Mouse (Mus musculus) spleen, adult 12 weeks (tissue): Measurements from ENCODE around the gene Srpr.

Source experiments
- DNase-seq: peaks from one replicate; pipeline ENCODE4 v3.0.0; 2022; ENCODE audit warnings: low spot score

Gene Srpr

GRCm38 (mm10) chr9:35199772-35200471, at the start of gene Srpr, which contains the start of gene Tirap:
Gene Srpr (plus strand): TSS chr9:35200175.
Gene Tirap (minus strand): TSS chr9:35200291.
- peak; percentile 85 for DNase-seq

GRCm38 (mm10) chr9:35152923-35153322, 47.1 kb upstream of the Srpr start:
- DNase-seq = no peak

- no peak for DNase-seq
Measured at GRCm38 (mm10) chr9:35156002-35156710, 43.8 kb upstream of the Srpr start.

- no peak for DNase-seq
Measured at GRCm38 (mm10) chr9:35156862-35157261, 43.1 kb upstream of the Srpr start.

GRCm38 (mm10) chr9:35158477-35158876, 41.5 kb upstream of the Srpr start:
- no peak for DNase-seq

GRCm38 (mm10) chr9:35160662-35161061, 39.3 kb upstream of the Srpr start:
- no peak for DNase-seq

GRCm38 (mm10) chr9:35161721-35162120, 38.3 kb upstream of the Srpr start:
- DNase-seq = no peak

- DNase-seq = no peak
Measured at GRCm38 (mm10) chr9:35163011-35163690, 36.8 kb upstream of the Srpr start.

GRCm38 (mm10) chr9:35164142-35164874, 35.7 kb upstream of the Srpr start:
- DNase-seq = no peak

- DNase-seq = no peak
Measured at GRCm38 (mm10) chr9:35166144-35166797, 33.7 kb upstream of the Srpr start.

GRCm38 (mm10) chr9:35166798-35167635, 33.0 kb upstream of the Srpr start:
- no peak for DNase-seq

GRCm38 (mm10) chr9:35170071-35170470, 29.9 kb upstream of the Srpr start:
- DNase-seq = no peak

GRCm38 (mm10) chr9:35173331-35173730, 26.6 kb upstream of the Srpr start:
- no peak for DNase-seq

- DNase-seq = peak; percentile 77
Measured at GRCm38 (mm10) chr9:35175251-35176123, 24.5 kb upstream of the Srpr start, which contains the start of gene Dcps. Gene Dcps (minus strand): TSS chr9:35176061.

GRCm38 (mm10) chr9:35176124-35176659, 23.8 kb upstream of the Srpr start:
- DNase-seq = no peak

- DNase-seq = no peak
Measured at GRCm38 (mm10) chr9:35182832-35183231, 17.1 kb upstream of the Srpr start.

- no peak for DNase-seq
Measured at GRCm38 (mm10) chr9:35183359-35183758, 16.6 kb upstream of the Srpr start.

- no peak for DNase-seq
Measured at GRCm38 (mm10) chr9:35186430-35186829, 13.5 kb upstream of the Srpr start.

GRCm38 (mm10) chr9:35187351-35187903, 12.5 kb upstream of the Srpr start:
- DNase-seq = no peak
